Mouse (Mus musculus): ENCODE results near the gene Dgke.
A peak's percentile ranks its signal among the peaks of the same experiment; 100 is the strongest.
"Not testable (repeated sequence)": the region's sequence is repeated elsewhere in the genome, so short reads cannot be mapped to it uniquely, and the experiment has no call there.

Dgke gene

GRCm38 (mm10) chr11:89066750-89067149, at the start of gene Dgke:
TSS of gene Dgke (minus strand) at chr11:89066850.
- DNase-seq (ENCODE audit: low read depth, low spot score) = no peak

DNA sequence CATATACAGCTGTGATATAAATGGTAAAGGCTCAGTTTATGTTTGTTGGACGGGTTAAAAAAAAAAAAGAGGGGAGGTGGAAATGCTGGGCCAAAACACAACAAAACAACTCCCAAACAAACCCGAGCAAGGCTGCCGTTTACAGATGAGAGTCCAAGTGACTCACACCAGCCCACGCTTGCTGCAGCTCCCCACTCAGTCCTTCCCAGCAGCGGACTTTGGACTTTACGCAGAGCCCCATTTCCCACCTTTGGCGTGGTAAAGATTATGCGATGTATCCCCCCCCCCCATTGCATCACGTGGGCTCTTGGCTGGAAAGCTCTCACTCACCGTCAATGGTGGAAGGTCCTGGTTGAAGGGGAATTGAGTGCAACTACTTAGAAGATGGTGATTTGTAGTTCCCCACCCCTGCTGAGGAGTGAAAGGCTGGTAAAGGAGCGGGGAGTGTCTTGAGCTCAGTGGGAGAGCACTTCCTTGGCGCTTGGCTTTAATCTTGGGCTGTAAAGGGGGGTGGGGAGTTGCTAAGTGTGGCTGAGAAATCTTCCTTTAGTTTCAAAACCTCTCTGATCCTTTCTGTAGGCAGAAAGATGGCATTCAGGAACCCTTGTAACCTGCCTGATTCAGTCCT, 40.6 kb upstream of the Dgke start:
- DNase-seq (ENCODE audit: low read depth, low spot score) = no peak

- DNase-seq (ENCODE audit: low read depth, low spot score) = no peak
Measured at GRCm38 (mm10) chr11:89105823-89106222, 39.2 kb upstream of the Dgke start.

DNA sequence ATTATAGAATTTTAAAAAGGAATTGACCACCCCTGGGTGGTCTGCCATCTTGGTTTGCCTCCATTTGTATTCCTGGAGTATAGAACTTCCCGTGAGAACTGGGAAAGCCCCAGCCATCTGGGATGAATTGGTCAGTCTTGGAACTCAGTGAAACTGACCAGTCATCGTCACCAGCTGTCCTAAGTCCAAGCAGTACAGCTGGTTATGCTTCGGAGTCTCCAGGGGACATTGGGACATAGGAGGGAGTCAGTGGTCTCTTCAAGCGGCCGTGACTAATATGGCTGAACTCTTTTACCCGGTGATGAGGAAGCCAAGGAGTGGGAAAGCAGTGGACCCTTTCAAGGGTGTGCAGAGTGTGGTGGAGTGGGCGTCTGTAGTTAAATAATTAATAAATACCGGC, 38.6 kb upstream of the Dgke start:
- no peak for DNase-seq (ENCODE audit: low read depth, low spot score)

- DNase-seq (ENCODE audit: low read depth, low spot score) = no peak
Measured at GRCm38 (mm10) chr11:89103166-89103565, 36.5 kb upstream of the Dgke start.

- no peak for DNase-seq (ENCODE audit: low read depth, low spot score)
Measured at GRCm38 (mm10) chr11:89100826-89101321, 34.2 kb upstream of the Dgke start.

GRCm38 (mm10) chr11:89100403-89100802, 33.8 kb upstream of the Dgke start:
- peak; percentile 87 for DNase-seq (ENCODE audit: low read depth, low spot score)

DNA sequence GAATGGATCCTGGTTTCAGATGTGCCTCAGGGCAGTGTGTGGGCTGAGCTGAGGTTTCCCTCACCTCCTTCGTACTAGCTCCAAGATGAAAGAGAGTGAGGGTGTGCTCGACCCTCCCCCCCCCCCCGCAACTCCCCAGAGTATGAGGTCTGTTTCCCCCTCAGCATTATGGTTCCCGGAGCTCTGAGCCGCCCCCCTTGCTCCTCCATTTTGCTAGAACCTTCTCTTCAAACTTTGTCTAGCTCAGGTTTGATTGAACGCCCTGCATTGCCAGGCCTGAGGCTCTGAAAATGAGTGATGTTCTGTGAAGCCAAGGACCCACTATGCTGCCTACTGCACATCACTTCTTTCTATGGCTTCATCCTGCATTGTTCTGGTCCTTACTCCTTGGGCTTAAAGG, 32.3 kb upstream of the Dgke start:
- no peak for DNase-seq (ENCODE audit: low read depth, low spot score)

DNA sequence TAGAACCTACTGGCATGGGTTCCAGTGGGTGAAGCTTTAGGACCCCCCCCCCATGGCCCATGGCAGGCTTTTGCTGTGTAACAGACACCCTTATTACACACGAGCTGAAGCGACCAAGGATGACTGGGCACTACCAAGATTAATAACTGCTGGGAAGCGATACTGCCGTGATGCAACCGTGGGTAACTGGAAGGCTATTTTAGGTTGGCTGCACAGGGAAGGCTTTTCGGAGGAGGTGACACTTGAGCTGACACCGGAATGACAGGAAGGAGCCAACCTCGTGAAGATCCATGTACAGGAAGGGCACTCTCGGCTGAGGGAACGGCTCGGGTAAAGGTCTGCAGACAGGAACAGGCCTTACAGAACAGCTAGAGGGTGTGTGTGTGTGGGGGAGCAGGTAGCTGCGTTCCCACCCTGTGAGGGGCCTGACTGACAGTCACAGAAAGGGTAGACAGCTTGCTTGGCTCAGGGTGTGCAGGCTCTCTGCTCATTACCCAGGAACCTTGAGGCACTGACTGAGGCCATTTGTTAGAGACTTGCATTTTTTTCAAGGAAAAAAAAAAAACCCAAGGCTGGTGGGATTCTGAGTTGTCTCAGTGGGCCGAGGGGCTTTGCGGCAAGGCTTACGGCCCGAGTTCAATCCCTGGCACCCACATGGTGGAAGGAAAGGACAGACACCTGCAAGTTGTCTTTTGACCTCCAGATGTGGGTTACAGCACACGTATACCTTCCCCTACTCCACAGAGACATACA, 31.6 kb upstream of the Dgke start:
- no peak for DNase-seq (ENCODE audit: low read depth, low spot score)

DNA sequence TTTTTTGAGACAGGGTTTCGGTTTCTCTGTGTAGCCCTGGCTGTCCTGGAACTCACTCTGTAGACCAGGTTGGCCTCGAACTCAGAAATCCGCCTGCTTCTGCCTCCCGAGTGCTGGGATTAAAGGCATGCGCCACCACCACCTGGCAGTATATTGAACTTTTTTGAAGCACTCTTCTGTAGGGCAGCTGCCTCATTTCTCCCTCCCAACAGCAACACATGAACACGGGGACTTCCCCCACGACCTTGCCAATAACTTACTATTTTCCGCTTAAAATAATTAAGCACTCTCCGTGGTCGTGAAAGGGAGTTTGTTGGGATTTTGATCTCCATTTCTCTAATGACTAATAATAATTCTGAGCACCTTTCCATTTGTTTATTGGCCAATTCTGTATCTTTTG, 30.6 kb upstream of the Dgke start:
- not testable (repeated sequence) for DNase-seq (ENCODE audit: low read depth, low spot score)

- DNase-seq (ENCODE audit: low read depth, low spot score) = no peak
Measured at GRCm38 (mm10) chr11:89095306-89095705, 28.7 kb upstream of the Dgke start.

- peak; percentile 27 for DNase-seq (ENCODE audit: low read depth, low spot score)
Measured at GRCm38 (mm10) chr11:89092714-89093113, 26.1 kb upstream of the Dgke start.

- not testable (repeated sequence) for DNase-seq (ENCODE audit: low read depth, low spot score)
Measured at GRCm38 (mm10) chr11:89090359-89090758, 23.7 kb upstream of the Dgke start.

DNA sequence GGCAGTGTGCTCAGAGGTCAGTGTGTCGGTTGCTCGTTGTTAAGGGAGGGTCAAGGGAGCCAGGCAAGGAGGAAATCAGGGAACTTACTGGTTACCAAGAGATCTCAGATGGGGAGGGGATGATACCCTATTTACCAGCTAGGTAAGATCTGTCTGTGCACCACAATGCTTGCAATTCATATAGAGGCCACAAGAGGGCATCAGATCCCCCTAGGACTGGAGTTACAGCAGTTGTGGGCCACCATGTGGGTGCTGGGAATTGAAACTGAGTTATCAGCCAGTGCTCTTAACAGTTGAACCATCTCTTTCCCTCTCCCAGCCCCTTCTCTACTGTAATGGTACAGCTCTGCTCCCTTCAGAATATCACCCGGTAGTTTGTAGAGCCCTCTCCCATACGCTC, 22.1 kb upstream of the Dgke start:
- no peak for DNase-seq (ENCODE audit: low read depth, low spot score)

DNA sequence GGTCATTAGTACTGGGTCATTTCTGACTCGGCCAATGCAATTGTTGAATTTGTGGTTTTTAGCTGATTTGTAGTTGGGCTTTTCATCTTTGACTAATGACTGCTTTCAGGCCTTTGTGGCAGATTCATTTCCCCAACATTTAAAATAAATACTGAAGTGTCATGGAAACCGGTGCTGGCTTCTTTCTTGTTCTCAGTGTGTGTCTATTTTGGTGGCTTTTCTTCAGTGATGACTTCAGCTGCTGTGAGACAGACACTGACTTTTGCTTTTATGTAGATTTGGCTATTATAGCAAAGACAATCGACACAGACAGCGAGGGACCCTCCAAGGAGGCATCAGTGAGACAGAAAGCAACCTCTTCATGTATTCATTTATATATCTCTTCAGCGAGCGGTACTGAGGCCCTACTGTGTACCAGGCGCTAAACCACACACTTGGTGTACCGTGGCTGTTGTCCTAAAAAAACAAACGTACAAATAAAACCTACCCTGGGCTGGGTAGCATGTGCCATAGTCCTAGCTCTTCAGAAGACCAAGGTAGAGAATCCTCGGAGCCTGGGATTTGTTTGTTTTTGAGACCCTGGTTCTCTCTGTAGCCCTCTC, 19.7 kb upstream of the Dgke start:
- DNase-seq (ENCODE audit: low read depth, low spot score) = no peak

GRCm38 (mm10) chr11:89084601-89085000, 18.0 kb upstream of the Dgke start:
- DNase-seq (ENCODE audit: low read depth, low spot score) = peak; percentile 63

DNA sequence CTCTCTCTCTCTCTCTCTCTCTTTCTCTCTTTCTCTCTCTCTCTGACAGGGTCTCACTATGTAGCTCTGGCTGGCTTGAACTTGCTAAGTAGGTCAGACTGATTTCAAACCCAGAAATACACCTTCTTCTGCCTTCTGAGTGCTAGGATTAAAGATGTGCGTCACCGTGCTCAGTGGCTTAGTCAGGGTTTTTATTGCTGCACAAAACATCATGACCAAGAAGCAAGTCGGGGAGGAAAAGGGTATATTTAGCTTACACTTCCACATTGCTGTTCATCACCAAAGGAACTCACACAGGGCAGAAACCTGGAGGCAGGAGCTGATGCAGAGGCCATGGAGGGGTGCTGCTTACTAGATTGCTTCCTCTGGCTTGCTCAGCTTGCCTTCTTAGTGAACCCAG, 16.0 kb upstream of the Dgke start:
- DNase-seq (ENCODE audit: low read depth, low spot score) = not testable (repeated sequence)

GRCm38 (mm10) chr11:89081906-89082305, 15.3 kb upstream of the Dgke start:
- not testable (repeated sequence) for DNase-seq (ENCODE audit: low read depth, low spot score)

DNA sequence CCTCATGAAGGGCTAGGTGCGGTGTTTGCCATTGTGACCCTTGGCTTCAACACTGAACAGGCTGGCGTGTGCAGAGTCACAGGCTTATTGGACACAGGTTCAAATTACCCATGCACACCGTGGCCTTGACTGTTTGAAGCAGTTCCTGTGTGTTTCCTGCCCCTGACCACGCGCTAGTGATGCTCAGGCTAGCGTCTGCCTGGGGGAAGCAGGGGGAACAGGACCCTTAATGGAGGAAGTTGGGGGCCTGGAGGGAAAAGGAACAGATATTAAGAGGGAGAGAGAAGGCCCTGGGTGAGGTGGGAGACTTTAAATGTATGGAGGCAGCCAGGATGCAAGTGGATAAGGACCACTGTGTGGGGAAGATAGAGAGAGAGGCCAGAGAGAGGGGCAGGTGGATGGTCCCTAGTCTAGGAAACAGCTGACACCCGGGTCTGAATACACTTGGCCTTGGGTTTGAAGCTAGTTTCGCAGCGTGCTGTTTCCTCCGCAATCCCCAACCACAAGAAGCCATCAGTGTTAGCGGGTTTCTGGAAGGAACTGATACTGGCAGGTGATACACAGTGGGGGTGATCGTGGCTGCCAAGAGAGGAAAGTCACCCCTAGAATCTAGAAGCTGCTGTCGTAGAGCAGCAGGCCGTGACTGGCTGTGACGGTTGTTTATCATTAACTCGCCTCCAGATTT, 12.5 kb upstream of the Dgke start:
- DNase-seq (ENCODE audit: low read depth, low spot score) = no peak

- DNase-seq (ENCODE audit: low read depth, low spot score) = no peak
Measured at GRCm38 (mm10) chr11:89078305-89078704, 11.7 kb upstream of the Dgke start.

- no peak for DNase-seq (ENCODE audit: low read depth, low spot score)
Measured at GRCm38 (mm10) chr11:89077601-89078000, 11.0 kb upstream of the Dgke start.

DNA sequence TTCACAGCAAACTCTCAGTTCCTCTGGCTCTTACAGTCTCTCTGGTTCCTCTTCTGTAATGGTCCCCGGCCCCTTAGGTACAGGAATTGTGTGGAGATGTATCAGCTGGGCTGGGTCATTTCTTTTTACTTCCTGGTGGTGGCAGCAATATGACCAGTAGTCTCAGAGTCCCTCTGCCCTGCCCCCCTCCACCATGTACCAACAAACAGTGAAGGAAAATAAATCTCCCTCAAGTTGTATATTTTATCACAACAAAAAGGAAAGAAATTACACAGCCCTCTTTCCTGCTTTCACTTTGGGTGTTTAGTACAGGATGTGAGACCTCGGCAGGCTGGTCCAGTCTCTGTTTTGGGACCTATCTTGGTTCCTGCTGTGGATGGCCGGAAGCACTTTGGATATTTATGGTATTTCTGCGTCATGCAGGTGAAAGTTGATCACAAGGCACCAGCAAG, 9.7 kb upstream of the Dgke start:
- no peak for DNase-seq (ENCODE audit: low read depth, low spot score)
